Mouse (Mus musculus): ENCODE results near the gene Ptgds.
A peak's percentile ranks its signal among the peaks of the same experiment; 100 is the strongest.

The Ptgds gene

GRCm38 (mm10) chr2:25441067-25441466 lies 28.8 kb downstream of the Ptgds start:
- no peak for DNase-seq

GRCm38 (mm10) chr2:25436286-25436820 lies 33.5 kb downstream of the Ptgds start:
- no peak for DNase-seq

- no peak for DNase-seq
Measured at GRCm38 (mm10) chr2:25434292-25434691, 35.6 kb downstream of the Ptgds start.

- DNase-seq, result no peak
Measured at GRCm38 (mm10) chr2:25433101-25433500, 36.7 kb downstream of the Ptgds start.

GRCm38 (mm10) chr2:25432326-25433098 lies 37.3 kb downstream of the Ptgds start:
- no peak for DNase-seq

- DNase-seq, result no peak
Measured at GRCm38 (mm10) chr2:25431308-25431855, 38.5 kb downstream of the Ptgds start.

- no peak for DNase-seq
Measured at GRCm38 (mm10) chr2:25430395-25431233, 39.2 kb downstream of the Ptgds start.

GRCm38 (mm10) chr2:25429435-25430180 lies 40.2 kb downstream of the Ptgds start:
- DNase-seq, result no peak

GRCm38 (mm10) chr2:25428442-25429236 lies 41.2 kb downstream of the Ptgds start, which contains the start of gene Abca2:
Abca2 (plus strand) TSS chr2:25428703.
- DNase-seq, result peak; percentile 91 to 92

GRCm38 (mm10) chr2:25427256-25427655 lies 42.6 kb downstream of the Ptgds start:
- DNase-seq, result no peak

- peak; percentile 56 to 78 for DNase-seq
Measured at GRCm38 (mm10) chr2:25426721-25427191, 43.1 kb downstream of the Ptgds start.

- no peak for DNase-seq
Measured at GRCm38 (mm10) chr2:25425481-25425880, 44.4 kb downstream of the Ptgds start.

- no peak for DNase-seq
Measured at GRCm38 (mm10) chr2:25423626-25424025, 46.2 kb downstream of the Ptgds start.

GRCm38 (mm10) chr2:25422587-25423410 lies 47.0 kb downstream of the Ptgds start, which contains the start of gene Fut7:
Fut7 (plus strand) TSS chr2:25423267.
- DNase-seq, result peak in 1 of 2 experiments; percentile 34

GRCm38 (mm10) chr2:25421896-25422295 lies 48.0 kb downstream of the Ptgds start:
- DNase-seq, result peak in 1 of 2 experiments; percentile 52

- no peak for DNase-seq
Measured at GRCm38 (mm10) chr2:25417426-25417825, 52.4 kb downstream of the Ptgds start.
